Mouse (Mus musculus) midbrain, embryonic 13.5 days (tissue): ENCODE measurements around the gene Rala. TPM values are rescaled to one million over a fixed set of nuclear protein-coding genes. Genes with fewer than 3 reads are reported as not detected.

Source experiments
- ATAC-seq: fragments of 200-750 bp; cut with Nextera tagmentation; 2 replicates; pipeline ENCODE4 v1.8.0; 2017; ENCODE audit warnings: mild to moderate bottlenecking, moderate TSS enrichment, moderate library complexity
- H3K27ac ChIP-seq: fragments of 300-500 bp; sonication (generic); 2 replicates; pipeline ENCODE4 v1.5.1; 2015; ENCODE audit warnings: inconsistent platforms, mild to moderate bottlenecking, moderate library complexity
- H3K27me3 ChIP-seq: fragments of 300-500 bp; sonication (generic); 2 replicates; pipeline ENCODE4 v1.6.1; 2015; ENCODE audit warnings: mild to moderate bottlenecking, inconsistent platforms
- H3K36me3 ChIP-seq: fragments of 300-500 bp; sonication (generic); 2 replicates; pipeline ENCODE4 v1.6.1; 2015; ENCODE audit warnings: mild to moderate bottlenecking, inconsistent platforms
- H3K4me1 ChIP-seq: fragments of 300-500 bp; sonication (generic); replicated peaks from 2 replicates; pipeline ENCODE4 v1.6.1; 2015; ENCODE audit warnings: inconsistent platforms
- H3K4me2 ChIP-seq: fragments of 300-500 bp; sonication (generic); replicated peaks from 2 replicates; pipeline ENCODE4 v1.6.1; 2015; ENCODE audit warnings: moderate library complexity, mild to moderate bottlenecking, inconsistent platforms
- H3K4me3 ChIP-seq: fragments of 300-500 bp; sonication (generic); replicated peaks from 2 replicates; pipeline ENCODE4 v1.5.1; 2015; ENCODE audit warnings: mild to moderate bottlenecking, inconsistent platforms
- H3K9ac ChIP-seq: fragments of 300-500 bp; sonication (generic); replicated peaks from 2 replicates; pipeline ENCODE4 v1.6.1; 2015; ENCODE audit warnings: mild to moderate bottlenecking, inconsistent platforms
- H3K9me3 ChIP-seq: fragments of 300-500 bp; sonication (generic); 2 replicates; pipeline ENCODE4 v1.6.1; 2016; ENCODE audit warnings: mild to moderate bottlenecking, inconsistent platforms
- WGBS: fragments of 180-500 bp; shearing (Covaris S2); methylation state at CpG from one replicate; pipeline ENCODE4 v1.1.7; 2015; 5-methylcytosine and 5-hydroxymethylcytosine counted together
- polyA plus RNA-seq: library from polyadenylated mRNA; unstranded; fragments of >200 nt; fragmentation: Nextera tagmentation; extraction: Ambion mirVana; gene quantifications from 2 replicates; pipeline ENCODE4 v1.2.1, GENCODE M21; 2015

The Rala gene
- polyA plus RNA-seq, 1 experiment from 2014 or later, result 186 TPM

GRCm38 (mm10) chr13:17860536-17860935 lies 83.5 kb downstream of the Rala start:
- no peak for ATAC-seq
- Histone ChIP-seq H3K9ac (no peak overlapping the region), H3K4me3 (no peak overlapping the region), H3K27ac (no peak overlapping the region), H3K4me2 (no peak overlapping the region), H3K36me3 (no peaks in the 10 kb centered on the region), H3K9me3 (no peaks in the 10 kb centered on the region), H3K4me1 (peaks cover 9% of the 10 kb centered on the region), H3K27me3 (no peaks in the 10 kb centered on the region)
- WGBS, result 91% methylated on average over 6 of the region's 6 CpGs

GRCm38 (mm10) chr13:17859365-17860033 lies 84.5 kb downstream of the Rala start:
- no peak for ATAC-seq

GRCm38 (mm10) chr13:17857046-17857445 lies 87.0 kb downstream of the Rala start:
- Histone ChIP-seq H3K4me2 (no peak overlapping the region), H3K4me3 (no peak overlapping the region), H3K27me3 (no peaks in the 10 kb centered on the region), H3K36me3 (no peaks in the 10 kb centered on the region), H3K4me1 (peaks cover 11% of the 10 kb centered on the region), H3K9me3 (no peaks in the 10 kb centered on the region), H3K27ac (no peak overlapping the region), H3K9ac (no peak overlapping the region)
- WGBS, result 68% methylated on average over 9 of the region's 9 CpGs
- ATAC-seq, result peak; percentile 74

More at GRCm38 (mm10) chr13:17859365-17860033, 84.5 kb downstream of the Rala start:
- Histone ChIP-seq H3K27me3 (no peaks in the 10 kb centered on the region), H3K9me3 (no peaks in the 10 kb centered on the region), H3K27ac (no peak overlapping the region), H3K9ac (no peak overlapping the region), H3K4me1 (peaks cover 11% of the 10 kb centered on the region), H3K4me3 (no peak overlapping the region), H3K36me3 (no peaks in the 10 kb centered on the region), H3K4me2 (no peak overlapping the region)
- 88% methylated on average over 13 of the region's 13 CpGs for WGBS

- Histone ChIP-seq H3K4me2 (peak overlapping the region; percentile 29), H3K4me1 (peaks cover 11% of the 10 kb centered on the region), H3K9ac (no peak overlapping the region), H3K27me3 (no peaks in the 10 kb centered on the region), H3K27ac (no peak overlapping the region), H3K36me3 (no peaks in the 10 kb centered on the region), H3K9me3 (no peaks in the 10 kb centered on the region), H3K4me3 (no peak overlapping the region)
- WGBS, result 8% methylated on average over 13 of the region's 13 CpGs
- ATAC-seq, result peak; percentile 74; the same call in 1 of the 2 replicates
These were observed 88.4 kb downstream of the Rala start for GRCm38 (mm10) chr13:17855492-17856138.

GRCm38 (mm10) chr13:17854755-17855154 lies 89.3 kb downstream of the Rala start:
- 62% methylated on average over 6 of the region's 6 CpGs for WGBS
- H3K9ac ChIP-seq, result no peak overlapping the region
- no peak overlapping the region for H3K4me3 ChIP-seq
- H3K27me3 ChIP-seq, result no peaks in the 10 kb centered on the region
- H3K4me1 ChIP-seq, result peaks cover 11% of the 10 kb centered on the region
- no peaks in the 10 kb centered on the region for H3K36me3 ChIP-seq
- no peaks in the 10 kb centered on the region for H3K9me3 ChIP-seq
- no peak overlapping the region for H3K4me2 ChIP-seq
- H3K27ac ChIP-seq, result no peak overlapping the region
- ATAC-seq, result no peak

GRCm38 (mm10) chr13:17843336-17843735 lies 100.7 kb downstream of the Rala start:
- H3K27me3 ChIP-seq, result no peaks in the 10 kb centered on the region
- no peak for ATAC-seq
- H3K9ac ChIP-seq, result no peak overlapping the region
- WGBS, result 85% methylated on average over 2 of the region's 2 CpGs
- H3K4me2 ChIP-seq, result no peak overlapping the region
- H3K36me3 ChIP-seq, result no peaks in the 10 kb centered on the region
- H3K9me3 ChIP-seq, result no peaks in the 10 kb centered on the region
- H3K4me1 ChIP-seq, result no peaks in the 10 kb centered on the region
- H3K27ac ChIP-seq, result no peak overlapping the region
- H3K4me3 ChIP-seq, result no peak overlapping the region

- no peak overlapping the region for H3K27ac ChIP-seq
- ATAC-seq, result no peak
- WGBS, result 26% methylated on average over 4 of the region's 4 CpGs
- H3K4me1 ChIP-seq, result no peaks in the 10 kb centered on the region
- H3K27me3 ChIP-seq, result no peaks in the 10 kb centered on the region
- H3K9ac ChIP-seq, result no peak overlapping the region
- no peak overlapping the region for H3K4me3 ChIP-seq
- H3K9me3 ChIP-seq, result no peaks in the 10 kb centered on the region
- H3K4me2 ChIP-seq, result no peak overlapping the region
- no peaks in the 10 kb centered on the region for H3K36me3 ChIP-seq
These were observed 101.3 kb downstream of the Rala start for GRCm38 (mm10) chr13:17842756-17843155.

GRCm38 (mm10) chr13:17839137-17839536 lies 104.9 kb downstream of the Rala start:
- Histone ChIP-seq H3K27me3 (no peaks in the 10 kb centered on the region), H3K9ac (no peak overlapping the region), H3K36me3 (no peaks in the 10 kb centered on the region), H3K4me3 (no peak overlapping the region), H3K4me1 (no peaks in the 10 kb centered on the region), H3K4me2 (no peak overlapping the region), H3K9me3 (no peaks in the 10 kb centered on the region), H3K27ac (no peak overlapping the region)
- 92% methylated on average over 5 of the region's 5 CpGs for WGBS
- ATAC-seq, result no peak

GRCm38 (mm10) chr13:17838484-17838851 lies 105.6 kb downstream of the Rala start:
- 39% methylated on average over 4 of the region's 4 CpGs for WGBS
- H3K4me1 ChIP-seq, result no peaks in the 10 kb centered on the region
- H3K9me3 ChIP-seq, result no peaks in the 10 kb centered on the region

GRCm38 (mm10) chr13:17837610-17838483 lies 106.2 kb downstream of the Rala start:
- WGBS, result 49% methylated on average over 16 of the region's 16 CpGs
- Histone ChIP-seq H3K4me1 (no peaks in the 10 kb centered on the region), H3K27me3 (no peaks in the 10 kb centered on the region), H3K4me3 (no peak overlapping the region), H3K36me3 (no peaks in the 10 kb centered on the region), H3K9me3 (no peaks in the 10 kb centered on the region), H3K9ac (no peak overlapping the region), H3K4me2 (no peak overlapping the region), H3K27ac (no peak overlapping the region)
- ATAC-seq, result peak; percentile 73

More at GRCm38 (mm10) chr13:17838484-17838851, 105.6 kb downstream of the Rala start:
- H3K9ac ChIP-seq, result no peak overlapping the region
- H3K4me2 ChIP-seq, result no peak overlapping the region
- no peak overlapping the region for H3K27ac ChIP-seq
- H3K36me3 ChIP-seq, result no peaks in the 10 kb centered on the region
- H3K4me3 ChIP-seq, result no peak overlapping the region
- ATAC-seq, result peak; percentile 77
- no peaks in the 10 kb centered on the region for H3K27me3 ChIP-seq

GRCm38 (mm10) chr13:17836808-17837207 lies 107.2 kb downstream of the Rala start:
- H3K27ac ChIP-seq, result no peak overlapping the region
- no peak overlapping the region for H3K4me2 ChIP-seq
- no peaks in the 10 kb centered on the region for H3K9me3 ChIP-seq
- no peaks in the 10 kb centered on the region for H3K36me3 ChIP-seq
- H3K9ac ChIP-seq, result no peak overlapping the region
- no peak for ATAC-seq
- no peaks in the 10 kb centered on the region for H3K4me1 ChIP-seq
- no peak overlapping the region for H3K4me3 ChIP-seq
- WGBS, result 86% methylated on average over 7 of the region's 7 CpGs
- H3K27me3 ChIP-seq, result no peaks in the 10 kb centered on the region

- Histone ChIP-seq H3K27me3 (no peaks in the 10 kb centered on the region), H3K4me2 (no peak overlapping the region), H3K9ac (no peak overlapping the region), H3K4me3 (no peak overlapping the region), H3K4me1 (no peaks in the 10 kb centered on the region), H3K36me3 (no peaks in the 10 kb centered on the region), H3K27ac (no peak overlapping the region), H3K9me3 (no peaks in the 10 kb centered on the region)
- WGBS, result 83% methylated on average over 3 of the region's 3 CpGs
- ATAC-seq, result no peak
These were observed 111.1 kb downstream of the Rala start for GRCm38 (mm10) chr13:17832940-17833339.
